Mouse (Mus musculus) small intestine, adult 2 months (tissue): ENCODE measurements around the gene Olfr549. TPM values are rescaled to one million over a fixed set of nuclear protein-coding genes. Genes with fewer than 3 reads are reported as not detected.

Experiments
- H3K27ac ChIP-seq: fragments of 200-500 bp; 2 replicates; pipeline ENCODE4 v1.5.1; 2012; ENCODE audit warnings: low read depth, low read length, control low read depth, inconsistent platforms; ENCODE audit not compliant: insufficient read depth
- H3K27me3 ChIP-seq: fragments of 200-500 bp; 2 replicates; pipeline ENCODE4 v1.6.1; 2012; ENCODE audit warnings: mild to moderate bottlenecking, moderate library complexity, low read length, inconsistent platforms; ENCODE audit not compliant: control insufficient read depth, insufficient read depth
- H3K36me3 ChIP-seq: fragments of 200-500 bp; 2 replicates; pipeline ENCODE4 v1.6.1; 2012; ENCODE audit warnings: mild to moderate bottlenecking, low read length, control low read depth, inconsistent platforms; ENCODE audit not compliant: control insufficient read depth, insufficient read depth
- H3K4me1 ChIP-seq: fragments of 200-500 bp; 2 replicates; pipeline ENCODE4 v1.6.1; 2012; ENCODE audit warnings: low read length, inconsistent platforms, mixed read lengths; ENCODE audit not compliant: control insufficient read depth, insufficient read depth, insufficient read length
- H3K4me3 ChIP-seq: fragments of 200-500 bp; 2 replicates; pipeline ENCODE4 v1.5.1; 2012; ENCODE audit warnings: low read depth, mild to moderate bottlenecking, control low read depth, inconsistent platforms, low read length, moderate library complexity
- CTCF ChIP-seq: fragments of 200-500 bp; IDR thresholded peaks from 2 replicates; pipeline ENCODE4 v1.5.1; 2012; ENCODE audit warnings: low read depth, mild to moderate bottlenecking, control low read depth, inconsistent platforms, low read length, moderate library complexity, mixed read lengths; ENCODE audit not compliant: insufficient replicate concordance, insufficient read length; ENCODE audit errors: extremely low read depth
- POLR2A ChIP-seq: fragments of 200-500 bp; IDR thresholded peaks from 2 replicates; pipeline ENCODE4 v1.6.1; 2012; ENCODE audit warnings: low read depth, mild to moderate bottlenecking, control low read depth, inconsistent platforms, low read length, moderate library complexity
- WGBS: fragments of 180-500 bp; shearing (Covaris S2); methylation state at CpG from one replicate; pipeline ENCODE4 v1.1.7; 2018; 5-methylcytosine and 5-hydroxymethylcytosine counted together
- polyA plus RNA-seq: library from polyadenylated mRNA; depleted of rRNA; stranded (reverse); fragments of >200 nt; gene quantifications from 2 replicates; pipeline ENCODE4 v1.2.3, GENCODE M21; 2012

Olfr549 gene
- polyA plus RNA-seq, 1 experiment: not detected

DNA sequence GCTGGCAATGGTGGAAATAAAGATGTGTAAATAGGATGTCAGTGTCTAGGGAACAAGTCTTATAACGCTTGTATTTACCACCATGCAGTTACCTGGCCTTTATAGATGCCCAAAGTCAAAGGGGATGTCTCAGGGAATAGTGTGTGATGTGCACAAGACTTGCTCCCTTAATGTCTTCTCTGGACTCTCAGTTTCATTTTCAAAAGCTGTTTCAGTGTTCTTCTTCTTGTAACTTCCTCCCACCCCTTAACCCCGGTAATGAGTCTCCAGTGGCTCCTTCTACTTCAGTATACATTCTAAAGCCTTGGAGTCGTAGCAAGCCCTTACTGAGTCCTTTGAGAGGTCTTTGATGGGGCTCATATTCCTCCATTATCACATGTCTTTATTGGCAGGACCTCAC is 3.6 kb downstream of the Olfr549 start:
- no peaks in the 10 kb centered on the region for H3K27me3 ChIP-seq
- H3K27ac ChIP-seq: no peak overlapping the region
- peaks cover 3% of the 10 kb centered on the region; the same call in 1 of the 2 replicates for H3K36me3 ChIP-seq
- 63% methylated on average over 3 of the region's 3 CpGs for WGBS
- TF ChIP-seq CTCF: no peak
- TF ChIP-seq POLR2A: no peak
- no peak overlapping the region for H3K4me3 ChIP-seq
- H3K4me1 ChIP-seq: no peaks in the 10 kb centered on the region

DNA sequence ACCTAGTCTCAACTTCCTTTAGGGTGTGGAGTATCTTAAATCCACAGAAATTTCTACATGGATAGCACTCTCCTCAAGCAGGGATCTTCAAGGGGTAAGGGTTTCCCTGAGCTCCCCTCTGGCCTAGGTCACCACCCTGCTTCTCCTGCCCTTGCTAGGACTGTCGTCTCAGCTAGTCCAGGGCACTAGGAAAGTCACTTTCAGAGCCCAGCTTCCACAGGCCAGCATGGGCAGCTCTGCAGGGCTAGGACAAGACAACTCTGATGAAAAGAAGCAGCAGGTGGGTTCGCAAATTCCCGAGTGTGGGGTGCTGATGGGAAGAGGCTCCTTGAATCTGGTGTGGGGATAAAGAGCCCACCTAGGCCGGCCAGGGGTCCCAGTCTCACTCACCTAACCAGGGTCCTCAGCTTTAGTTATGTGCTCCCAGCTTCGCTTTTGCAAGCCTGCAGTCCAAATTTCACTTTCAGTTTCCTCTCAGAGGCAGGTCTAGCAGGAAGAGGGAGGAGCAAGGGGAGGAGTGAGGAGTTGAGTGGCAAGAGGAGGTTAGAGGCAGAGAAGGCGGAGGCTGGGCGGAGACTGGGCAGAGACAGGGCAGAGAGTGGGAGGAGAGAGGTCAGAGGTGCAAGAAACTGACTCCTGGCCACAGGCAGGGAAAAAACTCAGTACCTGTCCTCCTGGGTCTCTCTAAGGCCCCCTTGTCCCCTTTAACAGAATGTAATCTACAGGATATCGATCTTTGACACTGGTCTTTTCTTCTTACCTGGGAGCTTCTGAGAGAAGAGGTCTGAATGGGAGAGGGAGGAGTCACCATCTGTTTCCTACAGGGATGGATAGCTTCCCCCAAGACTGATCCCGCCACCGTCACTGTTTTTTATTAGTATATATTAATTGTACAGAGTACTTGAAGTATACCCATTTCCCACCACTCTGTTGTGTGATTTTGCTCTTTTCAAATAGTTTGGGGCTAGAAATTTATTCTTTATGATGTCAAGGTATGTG is 15.6 kb downstream of the Olfr549 start, which contains the start of gene Trim21:
Gene Trim21, minus strand, starts transcription at position 488 of the 999 bp plus-strand sequence.
- Histone ChIP-seq H3K4me3 (peak within 1 kb of the TSS; percentile 87), H3K27ac (peak within 1 kb of the TSS; percentile 54), H3K27me3 (no peaks in the 10 kb centered on the region; the same call in 1 of the 2 replicates), H3K36me3 (peaks cover 25% of the 10 kb centered on the region), H3K4me1 (peaks cover 4% of the 10 kb centered on the region; the same call in 1 of the 2 replicates)
- peak; percentile 49; the same call in 1 of the 2 replicates for TF ChIP-seq POLR2A
- no peak for TF ChIP-seq CTCF
- WGBS: 5% methylated on average over 10 of the region's 10 CpGs

DNA sequence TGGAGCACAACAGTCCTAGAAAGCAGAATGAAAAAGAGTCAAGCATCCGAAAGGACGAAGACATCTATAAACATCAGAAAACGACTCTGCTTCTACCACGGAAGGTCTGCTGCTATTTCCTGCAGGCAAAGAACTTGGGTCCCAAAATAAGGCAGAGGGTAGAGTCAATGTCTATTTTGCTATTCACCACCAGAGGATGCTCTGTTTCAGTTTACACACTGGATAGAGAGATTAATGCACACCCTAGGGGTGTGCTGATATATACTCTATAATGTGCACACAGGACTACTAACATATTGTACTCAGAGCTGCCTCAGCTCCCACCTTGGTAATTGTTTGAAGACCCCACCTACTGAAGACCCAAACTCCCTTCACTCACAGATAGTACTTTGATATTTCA is 16.5 kb downstream of the Olfr549 start:
- Histone ChIP-seq H3K4me3 (no peak overlapping the region), H3K36me3 (peaks cover 16% of the 10 kb centered on the region), H3K27me3 (no peaks in the 10 kb centered on the region; the same call in 1 of the 2 replicates), H3K27ac (no peak overlapping the region), H3K4me1 (peaks cover 4% of the 10 kb centered on the region; the same call in 1 of the 2 replicates)
- 94% methylated on average over 4 of the region's 4 CpGs for WGBS
- no peak for TF ChIP-seq POLR2A
- no peak for TF ChIP-seq CTCF

DNA sequence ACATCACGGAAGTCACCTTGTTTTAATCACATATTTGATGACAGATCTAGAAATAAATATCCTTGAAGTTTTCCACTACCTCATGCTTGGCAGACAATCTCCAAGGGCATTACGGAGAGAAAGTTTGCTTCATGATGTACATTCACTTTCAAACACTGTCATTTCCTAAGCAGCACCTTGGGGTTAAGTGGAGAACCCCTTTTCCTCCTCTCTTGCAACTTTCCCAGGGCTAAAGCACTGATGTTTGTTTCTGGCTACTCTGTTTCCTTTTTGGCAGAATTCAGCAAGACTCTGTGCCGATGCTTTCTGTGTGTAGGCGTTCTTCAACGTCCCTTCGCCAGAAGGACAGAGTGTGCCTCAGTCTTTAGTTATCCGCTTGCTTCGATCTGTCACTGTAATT is 21.5 kb downstream of the Olfr549 start, which contains the start of gene Olfr550:
Gene Olfr550, plus strand, starts transcription at position 301 of the 400 bp plus-strand sequence.
- 87% methylated on average over 8 of the region's 8 CpGs for WGBS
- Histone ChIP-seq H3K4me1 (no peaks in the 10 kb centered on the region), H3K36me3 (no peaks in the 10 kb centered on the region), H3K27ac (no peak within 1 kb of the TSS), H3K4me3 (no peak within 1 kb of the TSS), H3K27me3 (no peaks in the 10 kb centered on the region; the same call in 1 of the 2 replicates)
- no peak for TF ChIP-seq CTCF
- no peak for TF ChIP-seq POLR2A

DNA sequence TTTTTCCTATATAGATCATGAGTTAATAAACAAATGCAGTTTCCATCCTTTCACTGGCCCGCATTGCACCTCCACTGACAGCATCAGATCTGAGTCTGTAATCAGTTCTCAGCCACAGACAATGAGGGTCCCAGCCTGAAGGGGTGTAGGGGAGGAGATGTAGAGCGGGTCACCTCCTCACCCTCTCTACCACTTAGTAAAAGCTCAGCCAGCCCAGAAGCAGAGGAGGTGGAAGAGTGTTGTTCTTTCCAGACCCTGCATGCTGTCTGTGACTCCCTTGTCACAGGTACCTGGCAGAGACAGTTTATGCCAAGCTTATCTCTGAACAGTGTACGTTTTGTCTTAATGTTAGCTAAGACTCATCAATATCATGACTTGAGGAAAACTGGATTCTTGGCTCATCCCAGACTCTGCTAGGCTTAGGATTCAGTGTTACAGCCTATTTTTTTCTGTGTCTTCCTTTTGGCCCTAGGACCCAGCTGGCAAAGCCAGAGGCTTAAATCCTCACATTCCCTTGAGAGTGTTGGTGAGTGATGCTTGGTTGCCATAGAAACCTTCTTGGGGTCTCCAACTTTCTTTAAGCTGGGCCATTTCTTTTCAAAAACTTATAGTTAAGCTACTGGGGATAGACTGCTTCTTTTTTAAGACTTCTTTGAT is 23.6 kb downstream of the Olfr549 start:
- 79% methylated on average over 3 of the region's 3 CpGs for WGBS
- no peak for TF ChIP-seq POLR2A
- no peak for TF ChIP-seq CTCF
- Histone ChIP-seq H3K36me3 (no peaks in the 10 kb centered on the region), H3K27me3 (no peaks in the 10 kb centered on the region; the same call in 1 of the 2 replicates), H3K4me1 (no peaks in the 10 kb centered on the region), H3K4me3 (no peak overlapping the region), H3K27ac (no peak overlapping the region)

DNA sequence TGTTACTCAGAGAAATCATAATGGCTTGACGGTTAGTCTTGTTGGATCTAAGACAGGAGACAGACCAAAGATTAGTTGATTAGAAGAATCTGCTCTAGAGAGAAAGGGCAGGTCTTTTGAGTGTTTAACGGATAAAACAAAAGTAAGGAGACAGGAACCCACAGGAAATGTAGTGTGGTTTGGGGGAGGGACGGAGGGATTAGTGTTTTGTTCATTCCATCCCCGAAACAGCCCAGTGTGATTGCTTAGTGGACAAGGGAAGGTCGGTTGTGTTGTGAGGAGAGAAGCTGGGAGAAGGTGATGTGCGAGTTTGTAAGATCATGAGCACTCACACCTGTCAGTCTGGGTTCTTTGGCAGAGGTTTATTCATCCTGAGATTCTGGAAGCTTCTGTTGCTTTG is 26.3 kb downstream of the Olfr549 start:
- Histone ChIP-seq H3K4me1 (no peaks in the 10 kb centered on the region), H3K4me3 (no peak overlapping the region), H3K27me3 (no peaks in the 10 kb centered on the region), H3K36me3 (no peaks in the 10 kb centered on the region), H3K27ac (no peak overlapping the region)
- 56% methylated on average over 6 of the region's 6 CpGs for whole genome bisulfite sequencing
- TF ChIP-seq POLR2A: no peak

DNA sequence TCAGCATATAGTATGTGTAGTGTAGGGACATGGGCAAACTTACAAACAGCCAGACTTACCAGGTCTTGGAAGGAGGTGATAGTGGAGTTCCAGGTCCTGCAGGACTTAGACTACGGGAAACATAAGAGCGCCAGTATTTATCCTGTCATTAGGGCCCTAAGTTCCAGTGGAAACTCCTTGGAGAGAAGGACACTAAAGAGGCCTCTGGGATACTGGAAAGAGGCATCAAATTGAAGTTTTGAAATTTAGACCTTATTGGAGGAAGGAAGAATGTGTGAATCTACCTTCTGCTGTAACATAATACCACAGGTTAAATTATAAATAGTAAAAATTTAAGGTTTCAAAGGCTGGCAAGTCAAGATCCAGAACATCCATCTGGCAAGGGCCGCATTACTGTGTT is 42.1 kb downstream of the Olfr549 start, which contains the start of gene Olfr551:
Gene Olfr551, minus strand, starts transcription at position 101 of the 400 bp plus-strand sequence.
- 90% methylated on average over 3 of the region's 3 CpGs for WGBS
- no peaks in the 10 kb centered on the region for H3K27me3 ChIP-seq
- no peaks in the 10 kb centered on the region for H3K36me3 ChIP-seq
- no peaks in the 10 kb centered on the region for H3K4me1 ChIP-seq
- no peak within 1 kb of the TSS for H3K4me3 ChIP-seq
- TF ChIP-seq CTCF: no peak
- TF ChIP-seq POLR2A: no peak
- H3K27ac ChIP-seq: no peak within 1 kb of the TSS
